Mouse (Mus musculus): ENCODE data around the gene Stmn1.

GRCm38 (mm10) chr4:134484231-134484630 lies 16.1 kb downstream of the Stmn1 start:
- no peak for TF ChIP-seq CTCF (IDR thresholded peaks at IDR 0.05; ENCODE audit: extremely low read depth, insufficient read length, insufficient replicate concordance, low read depth, low read length)
- TF ChIP-seq POLR2A (IDR thresholded peaks at IDR 0.05; ENCODE audit: low read depth, low read length): no peak
